Mouse (Mus musculus): Measurements from ENCODE around the gene 1810037I17Rik. TPM values are rescaled to one million over a fixed set of nuclear protein-coding genes. Genes with fewer than 3 reads are reported as not detected.

1810037I17Rik gene
- 104 TPM for polyA plus RNA-seq (2014; fragmentation: Illumina TruSeq; extraction: RNeasy Lipid Tissue Mini Kit (QIAGEN cat#74804); ENCODE audit: low read depth, low replicate concordance)

DNA sequence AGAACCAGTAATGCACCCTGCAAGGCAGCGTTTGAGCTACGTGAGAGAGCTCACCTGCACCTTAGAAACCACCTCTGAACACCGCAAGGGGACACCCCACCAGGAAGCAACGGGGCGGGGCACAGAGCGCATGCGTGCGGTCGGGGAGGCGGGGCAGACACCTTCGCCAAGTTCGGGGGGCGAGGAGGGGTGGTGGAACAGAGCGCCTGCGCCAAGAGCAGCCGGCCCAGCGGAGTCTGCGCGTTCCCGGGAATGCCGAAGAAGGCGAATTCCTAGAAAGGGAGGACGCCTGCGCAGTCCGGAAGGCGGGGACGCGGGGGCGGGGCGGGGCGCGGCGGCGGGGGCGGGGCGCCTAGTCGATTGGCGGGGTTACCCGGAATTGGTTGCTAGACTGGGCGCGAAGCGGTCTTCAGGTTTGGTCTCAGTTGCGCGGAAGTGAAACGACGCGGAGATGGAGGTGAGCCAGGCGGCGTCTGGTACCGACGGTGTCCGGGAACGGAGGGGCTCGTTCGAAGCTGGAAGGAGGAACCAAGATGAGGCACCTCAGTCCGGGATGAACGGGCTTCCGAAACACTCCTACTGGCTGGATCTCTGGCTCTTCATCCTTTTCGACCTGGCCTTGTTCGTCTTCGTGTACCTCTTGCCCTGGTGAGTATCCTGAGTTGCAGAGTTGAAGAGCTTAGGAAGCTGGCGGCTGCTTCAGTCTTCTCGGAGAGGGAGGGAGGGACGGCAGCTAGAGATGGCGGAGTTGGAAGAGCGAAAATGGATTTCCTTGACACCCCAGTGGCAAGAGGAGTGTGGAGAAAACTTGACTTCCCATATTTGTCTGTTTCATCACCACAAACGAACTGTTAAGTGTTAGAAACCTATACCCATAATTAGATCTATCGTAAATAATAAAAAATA, at the start of gene 1810037I17Rik:
TSS of gene 1810037I17Rik (plus strand) at position 195 of the 906 bp plus-strand sequence.

DNA sequence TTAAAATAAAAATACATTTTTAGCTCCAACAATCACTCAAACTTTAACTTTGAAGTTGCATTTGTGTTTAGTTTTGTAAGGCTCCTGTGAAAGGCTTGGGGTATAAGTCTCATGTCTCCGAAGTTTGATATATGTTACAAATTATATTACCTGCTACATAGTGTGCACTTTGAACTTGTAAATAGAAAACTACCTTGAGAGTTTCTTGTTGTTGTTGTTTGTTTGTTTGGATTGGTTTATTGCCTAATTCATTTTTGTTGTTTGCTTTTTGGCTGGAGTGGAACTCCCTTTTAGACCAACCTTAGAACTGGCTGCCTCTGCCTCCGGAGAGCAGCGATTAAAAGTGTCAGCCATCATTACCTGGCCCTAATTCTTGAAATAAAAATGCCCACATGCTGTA, 29.2 kb upstream of the 1810037I17Rik start, which contains the start of gene Fabp2:
TSS of gene Fabp2 (plus strand) at position 301 of the 400 bp plus-strand sequence.

DNA sequence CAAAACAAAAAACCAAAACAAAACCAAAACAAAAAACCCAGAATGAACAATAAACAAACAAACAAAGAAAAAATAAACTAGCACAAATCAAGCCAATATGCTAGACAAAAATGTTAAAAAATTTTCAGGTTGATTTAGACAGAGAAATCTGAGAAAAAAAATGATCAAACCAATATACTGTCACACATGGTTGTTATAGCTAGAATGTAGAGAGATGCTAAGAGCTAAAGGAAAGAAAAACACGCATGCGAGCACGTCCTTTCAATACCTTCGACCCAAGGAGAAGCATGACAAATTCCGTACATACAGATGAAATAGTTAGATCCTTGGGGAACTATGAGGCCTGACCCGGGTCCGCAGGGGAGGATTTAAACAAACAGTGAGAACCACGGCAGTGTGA, 4.7 kb upstream of the 1810037I17Rik start, which contains the start of gene Gm10959:
TSS of gene Gm10959 (minus strand) at position 101 of the 400 bp plus-strand sequence.

Other genes starting within 250 kb of the 1810037I17Rik start
- gene Pde5a, start 195.3 kb upstream of the 1810037I17Rik start, polyA plus RNA-seq (2014; fragmentation: Illumina TruSeq; extraction: RNeasy Lipid Tissue Mini Kit (QIAGEN cat#74804); ENCODE audit: low read depth, low replicate concordance) = 146 TPM
- 776 TPM for gene Fabp2, start 29.1 kb upstream of the 1810037I17Rik start, polyA plus RNA-seq (2014; fragmentation: Illumina TruSeq; extraction: RNeasy Lipid Tissue Mini Kit (QIAGEN cat#74804); ENCODE audit: low read depth, low replicate concordance)
- not detected for gene Gm10959, start 4.8 kb upstream of the 1810037I17Rik start, polyA plus RNA-seq (2014; fragmentation: Illumina TruSeq; extraction: RNeasy Lipid Tissue Mini Kit (QIAGEN cat#74804); ENCODE audit: low read depth, low replicate concordance)
- gene Usp53, start 60.3 kb downstream of the 1810037I17Rik start, polyA plus RNA-seq (2014; fragmentation: Illumina TruSeq; extraction: RNeasy Lipid Tissue Mini Kit (QIAGEN cat#74804); ENCODE audit: low read depth, low replicate concordance) = 202 TPM
- 0.44 TPM for gene Myoz2, start 110.8 kb downstream of the 1810037I17Rik start, polyA plus RNA-seq (2014; fragmentation: Illumina TruSeq; extraction: RNeasy Lipid Tissue Mini Kit (QIAGEN cat#74804); ENCODE audit: low read depth, low replicate concordance)